Mouse (Mus musculus): ENCODE results near the gene Naa38.

Gene Naa38

DNA sequence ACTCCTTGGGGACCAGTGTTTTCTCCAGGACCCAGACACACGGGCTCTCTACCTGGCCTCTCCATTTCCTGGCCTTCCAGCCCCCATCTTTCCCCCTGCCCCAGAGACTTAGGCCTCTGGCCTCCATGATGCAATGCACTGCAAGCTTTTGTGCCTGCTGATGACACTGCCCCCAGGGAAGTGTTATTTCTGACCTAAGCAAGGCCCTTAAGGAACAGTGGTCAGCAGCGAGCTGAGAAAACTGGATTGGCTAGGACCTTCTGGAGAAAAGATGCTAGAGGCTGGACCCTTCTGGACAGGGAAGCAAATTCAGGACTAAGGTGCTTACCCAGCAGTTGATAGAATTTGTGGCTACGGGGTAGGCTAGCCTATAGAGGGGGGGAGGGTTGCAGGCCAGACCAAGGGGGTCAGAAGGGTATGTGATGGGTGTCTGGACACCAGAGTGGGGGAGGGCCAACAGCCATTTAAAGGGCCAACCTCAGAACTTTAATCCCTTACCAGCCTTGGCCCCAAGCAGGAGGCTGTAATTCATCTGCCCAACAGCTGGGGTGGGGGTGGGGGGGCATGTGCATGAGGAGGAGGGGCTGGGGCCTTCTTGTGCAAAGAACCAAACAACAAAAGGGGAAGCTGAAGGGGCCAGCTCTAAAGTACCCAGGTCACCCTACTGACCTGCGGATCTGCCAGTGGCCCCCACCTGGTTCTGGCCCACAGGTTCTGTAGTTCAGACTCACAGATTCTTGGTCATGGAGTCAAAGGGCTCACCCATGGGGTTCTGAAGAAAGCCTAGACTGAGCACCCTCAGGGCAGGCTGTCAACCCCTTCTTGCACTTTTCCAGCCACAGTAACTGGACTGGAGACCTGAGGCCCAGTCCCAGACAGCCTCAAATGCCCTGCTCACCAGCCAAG, 19.4 kb downstream of the Naa38 start:
- no peak for DNase-seq (ENCODE audit: low spot score)

GRCm38 (mm10) chr11:69415327-69415667, 20.0 kb downstream of the Naa38 start:
- DNase-seq (ENCODE audit: low spot score), result no peak

GRCm38 (mm10) chr11:69415668-69416451, 20.6 kb downstream of the Naa38 start:
- DNase-seq (ENCODE audit: low spot score), result no peak

- no peak for DNase-seq (ENCODE audit: low spot score)
Observed at GRCm38 (mm10) chr11:69416509-69416908, 21.2 kb downstream of the Naa38 start.

DNA sequence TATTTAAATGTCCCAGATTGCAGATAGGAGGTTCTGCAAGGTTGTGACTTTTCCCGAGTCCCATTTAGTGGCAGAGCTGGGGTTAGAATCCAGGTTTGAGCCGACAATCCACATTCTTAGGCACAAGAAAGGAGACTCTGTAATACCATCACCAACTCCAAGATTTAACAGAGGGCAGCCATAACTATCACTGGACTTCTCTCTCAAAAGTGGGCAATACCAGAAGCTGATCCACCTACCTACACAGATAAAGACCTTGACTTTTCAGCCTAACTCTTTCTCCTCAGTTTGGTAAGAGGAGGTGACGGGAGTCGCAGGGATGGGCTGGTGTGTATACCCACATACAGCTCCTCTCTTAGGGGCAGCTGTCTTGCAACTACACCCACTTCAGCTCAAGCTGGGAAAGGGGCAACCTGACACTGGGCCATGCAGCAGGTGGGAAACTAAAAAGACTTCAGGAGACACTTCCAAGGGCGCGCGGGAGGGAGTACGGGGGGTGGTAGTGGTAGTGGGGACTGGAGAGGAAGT, 21.7 kb downstream of the Naa38 start:
- no peak for DNase-seq (ENCODE audit: low spot score)

- DNase-seq (ENCODE audit: low spot score), result peak; percentile 96
Observed at GRCm38 (mm10) chr11:69417449-69418384, 22.4 kb downstream of the Naa38 start.

DNA sequence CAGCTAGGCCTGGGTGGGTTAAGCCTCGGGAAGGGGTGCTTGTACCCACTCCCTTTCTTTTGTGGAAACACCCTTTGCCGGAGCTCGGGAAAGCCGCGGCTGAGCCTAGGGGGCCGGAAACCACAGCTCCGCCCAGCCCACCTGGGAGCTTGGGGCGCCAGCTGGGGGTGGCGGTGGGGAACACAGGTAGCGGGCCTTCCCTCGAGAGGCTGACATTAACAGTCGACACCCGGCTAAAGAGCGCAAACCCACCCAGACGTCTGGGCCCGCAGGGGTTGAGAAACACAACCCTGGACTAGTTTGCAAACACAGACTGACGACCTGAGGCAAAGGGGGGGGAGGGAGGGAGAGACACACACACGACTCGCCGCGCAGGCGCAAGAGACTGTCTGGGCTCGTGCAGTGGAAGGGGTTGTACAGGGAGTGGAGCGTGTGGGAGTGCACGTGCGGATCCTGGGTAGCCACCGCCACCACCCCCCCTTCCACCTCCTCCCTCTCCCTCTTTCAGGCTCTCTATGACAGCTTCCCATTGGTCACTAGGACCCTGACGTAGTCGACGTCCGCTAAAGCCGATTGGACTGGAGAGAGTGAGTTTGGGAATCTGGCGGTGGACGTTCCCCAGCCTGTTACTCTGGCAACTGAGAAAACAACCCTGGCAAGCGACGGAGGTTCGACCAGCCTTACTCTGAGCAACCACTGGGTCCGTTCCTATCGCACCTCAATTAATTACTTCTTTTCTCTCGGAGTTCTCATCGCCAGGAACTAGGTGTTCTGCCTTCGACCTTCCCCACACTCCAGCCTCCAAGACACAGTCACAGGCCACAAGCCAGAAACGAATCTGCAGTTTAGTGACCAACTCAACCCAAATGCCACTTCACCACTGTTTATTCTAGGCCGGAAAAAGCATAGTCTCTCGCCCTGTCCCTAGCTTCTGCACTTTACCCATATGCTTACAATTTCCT, 23.5 kb downstream of the Naa38 start:
- DNase-seq (ENCODE audit: low spot score), result peak; percentile 97

- no peak for DNase-seq (ENCODE audit: low spot score)
Observed at GRCm38 (mm10) chr11:69419443-69419812, 24.1 kb downstream of the Naa38 start.

DNA sequence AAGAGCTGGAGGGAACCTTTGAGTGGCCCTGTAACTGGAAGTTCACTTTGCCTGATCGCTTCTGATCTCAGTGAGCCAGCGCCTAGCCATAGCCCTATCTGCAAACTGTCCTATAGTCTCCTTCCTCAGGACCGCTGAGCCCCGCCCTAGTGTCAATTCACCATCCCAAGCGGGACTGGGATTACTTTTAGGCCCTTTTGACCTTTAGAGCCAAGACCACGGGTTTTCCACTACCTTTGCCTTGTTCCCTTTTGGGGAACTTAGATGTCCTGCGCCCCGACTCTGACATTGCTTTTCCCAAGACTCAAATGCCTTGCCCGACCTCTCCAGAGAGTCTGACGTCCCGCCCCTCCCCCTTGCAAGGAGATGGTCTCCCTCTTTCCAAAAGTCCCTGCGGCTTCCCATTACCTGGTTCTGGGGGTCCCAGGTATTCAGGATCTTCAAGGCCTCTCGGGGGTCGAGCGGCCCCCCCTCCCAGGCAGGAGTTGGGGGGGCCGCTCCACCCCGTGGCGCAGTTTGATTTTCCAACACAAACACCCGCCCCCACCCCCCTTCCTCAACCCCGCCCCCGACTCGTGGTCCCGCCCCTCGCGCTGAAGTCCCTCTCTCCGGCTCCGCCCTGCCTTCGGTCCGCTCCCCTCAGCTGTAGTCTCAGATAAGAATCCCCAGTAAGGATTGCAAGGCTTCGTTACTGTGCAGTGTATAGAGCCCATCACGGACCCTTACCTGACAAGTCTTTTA, 24.7 kb downstream of the Naa38 start:
- DNase-seq (ENCODE audit: low spot score), result peak; percentile 67

GRCm38 (mm10) chr11:69420554-69421000, 25.3 kb downstream of the Naa38 start:
- DNase-seq (ENCODE audit: low spot score), result no peak

GRCm38 (mm10) chr11:69421131-69421977, 26.1 kb downstream of the Naa38 start:
- DNase-seq (ENCODE audit: low spot score), result no peak

DNA sequence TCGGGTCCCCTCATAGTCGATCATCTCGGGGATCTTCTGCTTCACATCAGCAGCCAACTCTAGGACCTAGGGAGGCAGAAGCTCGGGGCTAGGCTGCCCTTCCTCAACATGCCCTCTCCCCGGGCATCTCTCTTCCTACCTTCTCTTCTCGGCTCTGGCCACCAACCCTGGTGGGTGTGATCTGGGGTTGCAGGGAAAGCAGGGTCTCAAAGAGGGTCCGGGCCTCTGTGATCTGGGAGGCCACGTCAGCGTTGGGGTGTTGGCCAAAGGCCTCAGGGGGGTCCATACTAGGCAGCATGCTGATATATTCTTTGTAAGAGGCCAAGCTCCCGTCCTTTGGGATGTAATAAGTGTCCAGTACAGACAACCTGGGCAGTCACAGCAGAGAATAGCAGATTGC, 27.6 kb downstream of the Naa38 start:
- DNase-seq (ENCODE audit: low spot score), result no peak

DNA sequence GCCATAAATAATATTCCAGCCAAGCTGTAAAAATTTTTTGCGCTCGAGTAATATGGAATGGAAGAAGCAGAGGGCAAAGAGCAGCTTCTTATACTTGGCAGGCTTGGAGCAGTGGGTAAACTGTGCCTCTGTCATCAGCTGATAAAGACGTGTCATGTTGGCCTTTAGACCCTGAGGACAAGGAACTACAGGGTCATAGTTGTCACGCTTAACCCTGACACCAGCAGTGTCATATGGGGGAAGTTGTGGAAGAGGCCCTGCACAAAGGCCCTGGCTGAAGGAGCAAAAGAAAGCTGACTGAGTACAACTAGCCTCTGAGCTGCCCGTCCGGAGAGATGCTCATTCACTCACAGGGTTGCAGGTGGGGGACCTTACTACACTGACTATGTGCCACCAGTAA, 28.6 kb downstream of the Naa38 start:
- DNase-seq (ENCODE audit: low spot score), result no peak

DNA sequence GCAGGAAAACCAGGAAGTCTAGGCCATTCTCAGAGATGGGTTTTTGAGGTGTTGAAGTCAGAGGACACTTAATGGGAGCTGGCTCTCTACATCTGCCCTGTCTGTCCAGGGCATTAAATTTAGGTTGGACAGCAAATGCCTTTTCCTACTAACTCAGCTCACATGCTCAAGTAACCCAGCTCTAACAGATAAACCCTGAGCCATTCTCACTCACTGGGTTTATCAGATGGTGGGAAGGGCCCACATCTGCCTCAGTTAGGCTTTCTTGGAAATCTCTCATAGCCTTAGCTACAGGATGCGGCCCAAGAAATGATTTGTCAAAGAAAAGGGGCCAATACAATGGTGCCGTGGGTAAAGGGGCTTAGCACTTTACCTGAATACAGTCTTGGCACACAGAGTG, 31.0 kb downstream of the Naa38 start:
- DNase-seq (ENCODE audit: low spot score), result no peak

GRCm38 (mm10) chr11:69428751-69429150, 33.5 kb downstream of the Naa38 start:
- DNase-seq (ENCODE audit: low spot score), result peak; percentile 77

- DNase-seq (ENCODE audit: low spot score), result peak; percentile 40
Observed at GRCm38 (mm10) chr11:69429313-69429712, 34.0 kb downstream of the Naa38 start.

- DNase-seq (ENCODE audit: low spot score), result no peak
Observed at GRCm38 (mm10) chr11:69430631-69431030, 35.3 kb downstream of the Naa38 start.

- peak; percentile 89 for DNase-seq (ENCODE audit: low spot score)
Observed at GRCm38 (mm10) chr11:69431829-69432639, 36.7 kb downstream of the Naa38 start.

Data from lung, postnatal 25 days (tissue).